Mouse (Mus musculus): ENCODE results near the gene Rmi2.

- TF ChIP-seq CTCF (IDR thresholded peaks at IDR 0.05; ENCODE audit: control insufficient read depth, insufficient read depth, low read length) (no peak), POLR2A (IDR thresholded peaks at IDR 0.05; ENCODE audit: borderline replicate concordance, control insufficient read depth, low read depth, low read length) (no peak)
Observed at GRCm38 (mm10) chr16:10788866-10789265, 46.0 kb upstream of the Rmi2 start.
